Mouse (Mus musculus) retina, adult 2 months (tissue): Measurements from ENCODE around the gene Rsph6a.
"Not testable (repeated sequence)": the region's sequence is repeated elsewhere in the genome, so short reads cannot be mapped to it uniquely, and the experiment has no call there.

Source experiments
- DNase-seq: peaks from one replicate; pipeline ENCODE4 v3.0.0-alpha.2; 2012; ENCODE audit warnings: low read depth, low spot score

Rsph6a gene

DNA sequence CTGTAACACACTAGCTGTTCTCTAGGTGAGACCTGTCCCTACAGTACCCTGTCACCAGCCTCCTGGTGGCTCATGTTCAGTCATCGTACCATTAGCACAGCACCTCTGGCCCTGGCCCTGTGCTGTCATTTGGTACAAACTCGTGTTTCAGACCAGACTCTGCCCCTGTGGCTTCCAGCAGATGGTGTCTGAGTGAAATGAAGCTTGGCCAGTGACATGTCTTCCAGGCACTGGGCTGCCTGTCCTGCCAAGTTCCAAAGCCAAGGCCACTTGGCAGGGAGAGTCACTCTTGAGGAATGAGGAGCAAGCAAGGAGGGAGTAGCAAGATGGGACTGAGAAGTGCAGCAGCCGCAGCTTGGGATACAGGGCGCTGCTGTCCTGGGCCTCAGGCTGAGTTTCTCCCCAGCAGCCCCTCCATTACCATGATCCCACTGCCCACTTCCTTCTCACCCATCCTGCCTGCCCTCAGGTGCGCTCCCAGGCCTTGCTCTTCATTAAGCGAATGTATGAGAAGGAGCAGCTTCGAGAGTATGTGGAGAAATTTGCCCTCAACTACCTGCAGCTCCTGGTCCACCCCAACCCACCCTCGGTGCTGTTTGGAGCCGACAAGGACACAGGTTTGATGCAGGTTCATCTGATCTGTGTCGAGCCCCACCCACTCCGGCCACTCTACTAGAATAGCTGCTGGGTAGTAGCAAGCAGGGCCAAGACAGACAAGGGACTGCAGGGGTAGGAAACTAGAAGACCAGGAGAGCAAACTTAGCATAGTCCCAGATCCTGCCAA, 8.0 kb upstream of the Rsph6a start:
- no peak for DNase-seq

DNA sequence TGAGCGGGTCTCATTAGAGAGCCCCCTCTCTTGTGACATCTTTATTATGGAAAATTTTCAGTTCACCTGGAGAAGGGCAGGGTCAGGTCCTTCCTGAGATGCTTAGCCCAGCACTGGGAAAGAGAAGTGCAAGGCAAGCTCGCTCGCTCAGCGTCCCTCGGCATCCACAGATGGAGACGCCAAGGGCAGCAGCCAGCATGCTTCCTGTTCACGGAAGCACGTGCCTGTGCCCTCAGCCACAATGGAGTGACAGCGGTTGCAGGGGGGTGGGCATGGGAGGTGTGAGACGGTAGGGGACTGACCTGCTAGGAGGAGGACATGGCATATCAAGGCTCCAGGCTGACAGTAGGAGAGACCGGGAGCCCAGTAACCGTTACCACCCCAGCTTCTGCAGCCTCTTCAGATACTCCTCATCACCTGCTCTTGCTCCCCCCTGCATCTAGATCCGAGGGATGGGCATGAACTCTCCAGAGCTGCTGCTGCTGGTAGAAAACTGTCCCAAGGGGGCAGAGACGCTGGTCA, 6.4 kb upstream of the Rsph6a start:
- DNase-seq = no peak

DNA sequence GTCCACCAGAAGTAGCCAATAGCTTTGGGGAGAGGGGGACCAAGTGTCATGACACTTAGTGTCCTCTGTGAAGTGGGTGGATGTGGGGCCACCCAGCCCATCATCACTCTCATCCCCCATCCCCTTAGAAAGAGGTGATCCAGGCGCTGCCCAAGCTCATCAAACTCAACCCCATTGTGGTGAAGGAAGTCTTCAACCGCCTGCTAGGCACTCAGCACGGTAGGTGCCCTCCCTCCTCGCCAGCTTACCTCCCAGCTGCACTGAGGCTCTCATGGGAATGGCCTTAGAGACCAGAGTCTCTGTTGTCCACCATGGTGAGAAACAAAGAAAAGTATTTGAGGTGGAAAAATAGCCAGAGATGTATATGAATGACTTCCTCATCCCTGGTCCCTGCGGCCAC, 5.2 kb upstream of the Rsph6a start:
- DNase-seq = no peak

DNA sequence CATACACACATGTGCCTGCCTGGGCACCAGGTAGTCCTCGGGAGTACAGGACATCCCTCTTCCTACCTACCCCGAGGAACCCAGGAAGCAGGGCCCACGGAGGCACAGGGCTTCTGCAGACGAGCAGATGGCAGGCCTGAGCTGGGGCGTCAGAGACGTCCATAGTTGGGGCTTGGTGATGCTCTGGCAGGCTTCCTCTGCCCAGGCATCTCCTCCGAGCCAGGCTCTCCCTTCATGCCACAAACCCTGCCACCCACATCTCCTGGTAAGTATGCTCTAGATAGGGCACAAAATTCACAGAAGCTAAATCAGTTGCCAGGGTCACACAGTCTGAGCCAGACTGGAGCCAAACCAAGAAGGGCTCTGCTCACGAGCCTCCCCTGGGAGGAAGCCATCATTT, 4.3 kb upstream of the Rsph6a start:
- DNase-seq = no peak

DNA sequence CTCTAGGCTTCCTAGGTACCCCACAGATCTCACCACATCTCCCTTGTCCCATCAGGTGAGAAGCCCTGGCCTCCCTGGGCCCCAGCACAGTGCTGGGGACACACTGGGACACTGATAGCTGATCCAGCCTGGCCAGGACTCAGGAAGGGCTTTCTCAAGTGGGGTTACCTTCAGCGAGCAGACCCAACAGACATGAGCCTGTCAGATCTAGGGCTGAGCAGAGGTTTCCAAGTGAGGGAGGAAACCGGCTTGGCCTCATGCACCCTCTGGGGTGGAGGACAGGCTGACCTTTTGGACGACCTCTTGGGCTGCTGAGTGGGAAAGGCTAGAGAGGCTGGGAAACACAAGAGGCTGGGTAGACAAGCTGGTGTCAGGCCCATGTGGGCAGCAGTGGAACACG, 3.3 kb upstream of the Rsph6a start:
- DNase-seq = no peak

DNA sequence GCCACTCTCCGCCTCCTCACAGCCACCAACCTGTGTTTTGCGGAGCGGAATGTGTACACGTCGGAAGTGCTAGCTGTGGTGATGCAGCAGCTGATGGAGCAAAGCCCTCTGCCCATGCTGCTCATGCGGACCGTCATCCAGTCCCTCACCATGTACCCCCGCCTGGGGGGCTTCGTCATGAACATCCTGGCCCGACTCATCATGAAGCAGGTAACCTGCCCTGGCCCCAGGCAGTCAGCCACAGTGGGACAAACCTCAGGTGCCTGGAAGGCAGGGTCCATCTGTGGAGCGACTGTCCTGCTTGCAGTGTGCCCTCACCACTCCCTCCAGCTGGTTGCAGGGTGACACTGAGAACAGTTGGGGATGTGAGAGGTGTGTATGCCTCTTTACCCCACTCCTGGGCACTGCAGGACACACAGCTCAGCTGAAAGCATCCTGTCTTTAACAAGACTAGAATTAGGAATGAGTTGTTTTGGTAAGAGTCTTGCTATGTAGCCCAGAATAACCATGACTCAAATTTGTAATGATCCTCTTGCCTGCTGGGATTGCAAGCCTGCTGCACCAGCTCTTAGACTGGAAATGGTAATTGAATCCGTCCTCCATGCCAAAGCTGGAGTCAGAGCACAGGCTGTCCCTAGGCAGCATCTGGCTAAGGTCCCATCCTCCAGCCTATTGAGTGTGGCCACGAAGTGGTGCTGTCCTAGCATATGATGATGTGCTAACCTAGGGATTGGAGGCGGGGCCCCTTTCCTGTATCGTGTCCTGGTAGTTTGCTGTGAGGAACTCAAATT, 1.9 kb upstream of the Rsph6a start:
- DNase-seq = no peak

DNA sequence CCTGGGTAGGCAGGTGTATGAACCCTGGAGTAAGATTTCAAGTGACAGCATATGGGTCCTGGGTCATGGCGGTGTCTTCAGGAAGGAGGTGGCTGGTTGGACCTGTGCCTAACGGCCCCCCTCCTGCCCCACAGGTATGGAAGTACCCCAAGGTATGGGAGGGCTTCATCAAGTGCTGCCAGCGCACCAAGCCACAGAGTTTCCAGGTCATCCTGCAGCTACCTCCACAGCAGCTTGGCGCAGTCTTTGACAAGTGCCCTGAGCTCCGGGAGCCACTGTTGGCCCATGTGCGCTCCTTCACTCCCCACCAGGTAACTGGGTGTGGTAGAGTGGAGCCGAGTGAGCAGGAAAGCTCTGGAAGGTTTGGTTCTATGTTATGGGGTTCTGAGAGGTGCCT, 1.4 kb upstream of the Rsph6a start:
- DNase-seq = no peak

DNA sequence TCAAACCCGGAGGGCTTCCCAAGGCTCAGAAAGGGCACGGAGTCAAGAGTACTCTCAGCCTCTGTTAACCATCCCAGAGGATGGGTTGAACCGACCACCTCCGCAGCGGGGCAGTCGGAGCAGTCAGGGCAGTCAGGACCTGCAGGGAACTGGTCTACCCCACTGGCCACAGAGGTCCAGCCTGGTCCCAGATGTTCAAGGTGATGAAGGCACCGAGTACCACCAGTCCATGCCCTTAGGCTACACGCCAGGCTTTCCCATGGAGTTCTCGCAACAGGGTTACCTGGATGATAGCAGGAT, 237 bp downstream of the Rsph6a start:
- no peak for DNase-seq

DNA sequence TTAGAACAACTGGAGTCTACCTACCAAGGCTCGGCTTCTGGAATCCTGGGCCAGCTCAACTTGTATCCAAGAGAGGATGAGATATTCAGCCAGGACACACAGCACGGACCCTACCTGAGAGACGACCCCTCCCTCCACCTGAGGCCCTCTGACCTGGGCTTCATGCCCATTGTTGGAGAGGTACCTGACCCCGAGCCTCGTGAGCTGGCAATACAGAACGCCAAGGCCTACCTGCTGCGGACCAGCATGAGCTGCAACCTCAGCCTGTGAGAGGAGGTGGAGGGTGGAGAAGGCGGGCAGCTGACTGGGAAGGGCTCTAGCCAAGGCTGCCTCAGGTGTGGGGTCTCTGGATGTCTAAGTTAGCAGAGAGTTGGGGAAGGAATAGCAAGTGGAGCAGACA, 618 bp downstream of the Rsph6a start:
- DNase-seq = no peak

DNA sequence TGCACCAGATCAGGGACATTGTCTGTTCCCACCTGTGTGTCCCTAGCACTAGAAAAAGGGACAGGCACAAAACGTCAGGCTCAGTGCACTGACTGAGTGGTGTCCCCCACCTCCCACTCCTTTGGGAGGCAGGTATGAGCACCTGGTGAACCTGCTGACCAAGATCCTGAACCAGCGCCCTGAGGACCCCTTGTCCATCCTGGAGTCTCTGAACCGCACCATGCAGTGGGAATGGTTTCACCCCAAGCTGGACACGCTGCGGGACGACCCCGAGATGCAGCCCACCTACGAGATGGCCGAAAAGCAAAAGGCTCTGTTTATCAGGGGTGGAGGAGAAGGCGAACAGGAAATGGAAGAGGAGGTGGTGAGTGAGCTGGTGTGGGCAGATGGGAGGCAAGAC, 2.9 kb downstream of the Rsph6a start:
- no peak for DNase-seq

DNA sequence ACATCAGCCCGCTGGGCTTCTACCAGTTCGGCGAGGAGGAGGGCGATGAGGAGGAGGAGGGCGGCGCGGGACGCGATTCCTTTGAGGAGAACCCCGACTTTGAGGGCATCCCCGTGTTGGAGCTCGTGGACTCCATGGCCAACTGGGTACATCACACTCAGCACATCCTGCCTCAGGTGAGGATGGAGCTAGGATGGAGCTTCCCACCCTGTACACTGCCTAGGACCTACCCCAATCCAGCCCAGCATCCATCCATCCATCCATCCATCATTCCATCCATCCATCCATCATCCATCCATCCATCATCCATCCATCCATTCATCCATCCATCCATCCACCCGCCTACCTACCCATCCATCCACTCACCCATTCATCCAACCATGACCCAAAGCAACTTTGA, 11.4 kb downstream of the Rsph6a start:
- no peak for DNase-seq

DNA sequence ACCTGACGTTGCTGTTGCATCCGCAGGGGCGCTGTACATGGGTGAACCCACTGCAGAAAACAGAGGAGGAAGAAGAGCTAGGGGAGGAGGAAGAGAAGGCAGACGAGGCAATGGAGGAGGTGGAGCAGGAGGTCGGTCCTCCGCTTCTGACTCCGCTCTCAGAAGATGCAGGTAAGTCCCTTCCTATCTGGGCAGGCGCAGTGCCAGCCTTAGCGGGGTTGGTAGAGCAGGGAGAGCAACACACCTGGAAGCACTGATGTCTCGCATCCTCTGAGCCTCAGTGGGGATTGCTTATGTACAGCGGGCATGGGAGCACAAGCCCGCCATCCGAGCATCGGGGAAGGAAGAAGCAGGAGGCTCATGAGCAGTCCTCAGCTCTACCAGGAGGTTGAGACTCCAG, 12.6 kb downstream of the Rsph6a start:
- DNase-seq = no peak

DNA sequence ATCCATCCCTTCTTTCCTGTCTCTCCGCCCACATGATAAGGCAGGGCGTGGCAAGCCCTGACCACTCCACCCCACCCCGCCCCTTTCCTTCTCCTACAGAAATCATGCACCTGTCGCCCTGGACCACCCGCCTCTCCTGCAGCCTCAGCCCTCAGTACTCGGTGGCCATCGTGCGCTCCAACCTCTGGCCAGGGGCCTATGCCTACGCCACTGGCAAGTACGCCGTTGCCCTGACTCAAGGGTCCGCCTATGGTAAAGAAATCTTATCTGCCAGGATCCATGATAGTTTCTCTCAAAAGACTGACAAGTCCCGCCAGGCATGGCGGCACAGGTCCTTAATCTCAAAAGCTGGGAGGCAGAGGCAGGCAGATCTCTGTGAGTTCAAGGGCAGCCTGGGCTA, 13.4 kb downstream of the Rsph6a start:
- DNase-seq = no peak

DNA sequence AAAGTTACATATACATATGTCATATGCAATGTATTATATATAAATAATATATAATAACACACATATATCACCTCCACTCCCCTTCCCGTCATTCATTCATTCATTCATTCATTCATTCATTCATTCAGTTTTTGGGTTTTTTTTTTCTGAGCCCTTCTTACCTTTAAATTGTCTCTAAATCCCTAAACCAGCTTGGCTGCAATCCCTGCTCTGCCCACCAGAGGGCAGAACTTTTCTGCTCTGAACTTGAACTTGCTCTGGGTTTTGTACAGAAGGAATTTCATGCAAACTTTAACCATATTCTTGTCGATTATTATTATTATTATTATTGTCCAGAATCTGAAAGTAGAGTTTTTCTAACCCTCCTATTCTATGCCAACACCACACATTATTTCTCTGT, 14.2 kb downstream of the Rsph6a start:
- DNase-seq = peak; percentile 34

DNA sequence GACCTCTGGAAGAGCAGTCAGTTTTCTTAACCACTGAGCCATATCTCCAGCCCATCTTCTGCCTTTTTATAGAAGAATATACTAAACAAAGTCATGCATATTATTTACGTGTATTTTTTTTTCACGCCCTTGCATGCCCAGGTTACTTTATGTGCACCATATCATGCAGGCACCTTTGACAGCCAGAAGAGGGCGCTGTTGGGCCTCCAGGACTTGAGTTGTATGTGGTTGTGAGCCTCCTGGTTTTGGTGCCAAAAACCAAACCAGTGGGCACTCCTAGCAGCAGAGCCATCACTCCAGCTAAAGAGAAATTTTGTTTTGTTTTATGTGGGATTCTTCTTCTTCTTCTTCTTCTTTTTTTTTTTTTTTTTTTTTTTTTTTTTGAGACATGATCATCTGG, 15.0 kb downstream of the Rsph6a start:
- DNase-seq = no peak

DNA sequence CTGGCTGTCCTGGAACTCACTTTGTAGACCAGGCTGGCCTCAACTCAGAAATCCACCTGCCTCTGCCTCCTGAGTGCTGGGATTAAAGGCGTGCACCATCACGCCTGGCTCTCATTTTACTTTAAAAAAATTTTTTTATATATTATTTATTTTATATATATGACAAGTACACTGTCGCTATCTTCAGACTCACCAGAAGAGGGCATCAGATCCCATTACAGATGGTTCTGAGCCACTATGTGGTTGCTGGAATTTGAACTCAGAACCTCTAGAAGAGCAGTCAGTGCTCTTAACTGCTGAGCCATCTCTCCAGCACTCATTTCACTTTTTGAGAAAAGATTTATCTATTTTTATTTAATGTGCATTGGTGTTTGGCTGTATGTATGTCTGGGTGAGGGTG, 16.5 kb downstream of the Rsph6a start:
- not testable (repeated sequence) for DNase-seq

DNA sequence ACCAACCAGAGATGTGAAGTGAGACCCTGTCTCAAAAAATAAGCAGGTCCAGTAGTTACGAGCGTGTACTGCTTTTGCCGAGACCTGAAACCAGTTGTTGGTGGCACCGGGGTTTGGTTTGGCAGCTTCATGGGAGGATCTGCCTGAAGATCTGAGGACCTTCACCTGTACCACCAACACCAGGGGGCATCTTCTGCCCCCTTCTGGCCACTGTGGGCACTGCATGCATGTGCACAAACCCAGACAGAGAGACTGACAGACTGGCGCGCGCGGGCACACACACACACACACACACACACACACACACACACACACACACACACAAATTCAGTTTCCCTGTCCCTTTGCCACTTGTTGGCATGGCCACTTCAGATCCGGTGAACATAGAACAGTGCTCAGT, 19.0 kb downstream of the Rsph6a start:
- DNase-seq = no peak

DNA sequence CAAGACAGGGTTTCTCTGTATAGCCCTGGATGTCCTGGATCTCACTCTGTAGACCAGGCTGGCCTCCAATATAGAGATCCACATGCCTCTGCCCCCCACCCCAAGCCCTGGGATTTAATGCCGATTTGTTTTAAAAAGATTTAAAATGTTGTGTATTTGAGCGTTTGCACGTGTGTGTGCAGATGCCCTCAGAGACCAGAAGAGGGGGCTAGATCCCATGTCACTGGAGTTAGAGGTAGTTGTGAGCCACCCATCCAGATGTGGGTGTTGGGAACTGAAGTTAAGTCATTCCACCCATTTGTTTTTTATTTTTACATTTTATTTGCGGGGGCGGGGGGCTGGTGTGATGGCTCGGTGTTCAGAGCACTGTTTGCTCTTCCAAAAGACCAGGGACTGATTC, 20.0 kb downstream of the Rsph6a start:
- no peak for DNase-seq

DNA sequence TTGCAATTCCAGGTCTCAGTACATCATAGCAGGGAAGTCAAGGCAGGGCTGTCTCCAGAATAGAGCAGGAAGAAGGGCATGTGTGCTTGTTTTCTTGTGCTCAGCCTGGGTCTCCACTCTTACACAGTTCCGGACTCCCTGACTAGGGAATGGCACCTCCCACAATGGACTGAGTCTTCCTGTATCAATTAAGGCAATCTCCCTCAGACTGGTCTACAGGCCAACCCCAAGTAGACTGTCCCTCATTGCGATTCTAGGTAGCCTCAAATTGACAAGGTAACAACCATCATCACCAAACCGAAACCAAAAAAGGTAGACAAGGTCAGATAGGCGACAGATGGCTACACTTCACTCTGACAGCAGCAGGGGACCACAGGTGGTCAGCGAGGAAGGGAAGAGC, 20.7 kb downstream of the Rsph6a start:
- DNase-seq = no peak

DNA sequence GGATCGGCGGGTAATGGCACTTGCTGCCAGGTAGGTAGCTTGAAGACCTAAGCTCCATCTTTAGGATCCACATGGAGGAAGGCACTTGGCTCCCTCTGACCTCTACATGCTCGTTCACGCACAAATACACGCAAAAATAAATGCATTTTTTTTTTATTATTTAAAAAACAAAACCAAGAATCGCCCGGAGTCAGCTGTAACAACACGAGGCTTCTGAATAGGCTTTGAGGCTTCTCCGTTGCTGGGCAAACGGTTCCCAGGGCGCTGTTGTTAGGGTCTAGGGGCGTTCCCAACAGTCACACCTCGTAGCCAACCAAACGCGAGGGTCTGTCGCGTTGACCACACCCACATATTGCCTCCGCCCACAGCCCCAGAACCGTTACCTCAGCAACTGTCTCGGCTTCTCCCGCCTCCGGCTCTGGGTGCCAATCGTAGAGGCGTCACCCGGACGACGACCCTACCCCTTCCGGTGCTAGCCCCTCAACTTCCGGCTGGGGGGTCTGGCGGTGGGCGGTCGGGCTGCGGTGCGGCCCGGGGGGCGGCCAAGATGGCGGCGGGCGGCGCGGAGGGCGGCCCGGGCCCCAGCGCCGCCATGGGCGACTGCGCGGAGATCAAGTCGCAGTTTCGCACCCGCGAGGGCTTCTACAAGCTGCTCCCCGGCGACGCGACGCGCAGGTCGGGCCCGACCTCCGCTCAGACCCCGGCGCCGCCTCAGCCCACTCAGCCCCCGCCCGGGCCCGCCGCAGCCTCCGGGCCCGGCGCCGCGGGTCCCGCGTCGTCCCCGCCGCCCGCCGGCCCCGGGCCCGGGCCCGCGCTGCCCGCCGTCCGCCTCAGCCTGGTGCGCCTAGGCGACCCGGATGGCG, 21.5 kb downstream of the Rsph6a start, which contains the start of gene Dmwd:
Gene Dmwd, plus strand, starts transcription at position 505 of the 863 bp plus-strand sequence.
- peak; percentile 78 for DNase-seq

DNA sequence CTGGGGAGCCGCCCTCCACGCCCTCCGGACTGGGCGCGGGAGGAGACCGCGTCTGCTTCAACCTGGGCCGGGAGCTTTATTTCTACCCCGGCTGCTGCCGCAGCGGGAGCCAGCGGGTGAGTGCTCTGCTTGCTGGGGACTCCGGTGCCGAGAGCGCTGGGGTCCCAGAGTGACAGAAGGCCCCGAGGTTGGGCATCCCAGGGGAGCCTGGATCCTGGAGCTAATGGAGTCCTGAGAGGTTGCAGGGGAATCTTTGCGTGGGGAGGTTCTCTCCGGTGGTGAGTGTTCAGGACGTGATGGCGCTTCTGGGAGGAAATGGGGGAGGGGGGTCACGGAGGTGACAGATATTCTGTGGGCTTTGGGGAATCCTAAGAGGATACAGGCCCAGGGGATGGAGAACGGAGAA, 22.1 kb downstream of the Rsph6a start:
- DNase-seq = no peak

DNA sequence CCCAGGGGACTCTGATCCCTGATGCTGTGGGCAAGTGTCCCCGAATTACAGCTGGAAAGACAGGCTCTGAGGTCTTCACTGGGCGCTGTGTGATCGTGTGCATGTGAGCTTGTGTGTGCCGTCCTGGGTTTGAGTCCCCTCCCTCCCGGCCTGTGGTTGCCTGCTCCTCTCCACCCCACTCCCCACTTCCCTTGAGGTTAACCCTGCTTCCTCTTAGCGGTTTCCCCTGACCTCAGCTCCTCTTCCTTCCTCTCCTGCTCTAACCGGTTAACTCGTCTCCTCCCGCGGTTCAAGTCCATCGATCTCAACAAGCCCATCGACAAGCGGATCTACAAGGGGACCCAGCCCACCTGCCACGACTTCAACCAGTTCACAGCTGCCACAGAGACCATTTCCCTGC, 23.3 kb downstream of the Rsph6a start:
- DNase-seq = no peak
